Mouse (Mus musculus) layer of hippocampus, postnatal 25 days (tissue): ENCODE data around the gene Rundc3a. TPM values are rescaled to one million over a fixed set of nuclear protein-coding genes. Genes with fewer than 3 reads are reported as not detected.

Experiments
- DNase-seq, 2 experiments: peaks; one replicate each; pipeline ENCODE4 v3.0.0; 2022; ENCODE audit warnings: mixed read lengths in 2 of 2, low spot score in 1 of 2; ENCODE audit errors: extremely low spot score in 1 of 2
- total RNA-seq, 2 experiments: library from RNA; stranded (reverse); gene quantifications; 2 replicates each; pipeline ENCODE4 v1.2.3; 2021

Gene Rundc3a
- total RNA-seq, 2 experiments from 2014 or later, result 442 to 490 TPM

- no peak for DNase-seq
These were observed 25.5 kb upstream of the Rundc3a start for GRCm38 (mm10) chr11:102367504-102368280.

GRCm38 (mm10) chr11:102368347-102368746 lies 24.9 kb upstream of the Rundc3a start:
- DNase-seq, result no peak

- DNase-seq, result no peak
These were observed 23.9 kb upstream of the Rundc3a start for GRCm38 (mm10) chr11:102369263-102369662.

GRCm38 (mm10) chr11:102370285-102370684 lies 22.9 kb upstream of the Rundc3a start:
- no peak for DNase-seq

- DNase-seq, result no peak
These were observed 21.1 kb upstream of the Rundc3a start for GRCm38 (mm10) chr11:102371926-102372685.

- no peak for DNase-seq
These were observed 20.3 kb upstream of the Rundc3a start for GRCm38 (mm10) chr11:102372936-102373335.

- no peak for DNase-seq
These were observed 19.6 kb upstream of the Rundc3a start for GRCm38 (mm10) chr11:102373646-102374045.

- DNase-seq, result no peak
These were observed 19.0 kb upstream of the Rundc3a start for GRCm38 (mm10) chr11:102374108-102374725.

GRCm38 (mm10) chr11:102375196-102376173 lies 17.7 kb upstream of the Rundc3a start:
- no peak for DNase-seq

GRCm38 (mm10) chr11:102376196-102376835 lies 16.9 kb upstream of the Rundc3a start:
- no peak for DNase-seq

GRCm38 (mm10) chr11:102377186-102377585 lies 16.0 kb upstream of the Rundc3a start:
- DNase-seq, result no peak

- no peak for DNase-seq
These were observed 13.1 kb upstream of the Rundc3a start for GRCm38 (mm10) chr11:102380091-102380490.

- DNase-seq, result no peak
These were observed 11.7 kb upstream of the Rundc3a start for GRCm38 (mm10) chr11:102381341-102382100.

- no peak for DNase-seq
These were observed 10.4 kb upstream of the Rundc3a start for GRCm38 (mm10) chr11:102382794-102383193.

GRCm38 (mm10) chr11:102383365-102384136 lies 9.7 kb upstream of the Rundc3a start:
- no peak for DNase-seq

- DNase-seq, result no peak
These were observed 8.8 kb upstream of the Rundc3a start for GRCm38 (mm10) chr11:102384418-102384817.

- no peak for DNase-seq
These were observed 8.1 kb upstream of the Rundc3a start for GRCm38 (mm10) chr11:102385075-102385474.

GRCm38 (mm10) chr11:102386121-102386520 lies 7.1 kb upstream of the Rundc3a start:
- no peak for DNase-seq
